Mouse (Mus musculus): ENCODE results near the gene Grk5.

- TF ChIP-seq CTCF (IDR thresholded peaks at IDR 0.05; ENCODE audit: control insufficient read depth, insufficient read depth, low read length) (no peak), POLR2A (IDR thresholded peaks at IDR 0.05; ENCODE audit: borderline replicate concordance, control insufficient read depth, low read depth, low read length) (no peak)
These were observed 17.3 kb upstream of the Grk5 start for GRCm38 (mm10) chr19:60872272-60872671.
